Mouse (Mus musculus): ENCODE measurements around the gene Vmn1r137. TPM values are rescaled to one million over a fixed set of nuclear protein-coding genes. Genes with fewer than 3 reads are reported as not detected.
"Not testable (repeated sequence)": the region's sequence is repeated elsewhere in the genome, so short reads cannot be mapped to it uniquely, and the experiment has no call there.

The Vmn1r137 gene
- polyA plus RNA-seq (2012; rRNA removed) = not detected in 2 replicates

DNA sequence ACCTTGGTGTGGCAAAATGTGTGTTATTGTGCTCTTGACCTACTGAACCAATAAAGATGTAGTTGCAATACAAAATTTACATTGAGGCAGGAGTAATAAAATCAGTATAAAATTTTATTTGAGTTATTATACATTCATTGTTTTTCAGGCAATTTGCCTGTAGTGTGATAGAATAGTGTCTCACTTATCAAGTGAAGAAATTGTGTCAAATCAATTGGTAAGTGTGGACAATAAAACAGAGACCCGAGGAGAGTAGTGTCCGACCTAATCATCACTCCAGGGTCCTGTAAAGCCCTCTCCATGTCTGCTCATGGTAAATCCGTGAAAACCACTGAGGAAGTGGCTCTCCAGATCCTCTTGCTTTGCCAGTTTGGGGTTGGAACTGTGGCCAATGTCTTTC lies at the start of gene Vmn1r137:
TSS of gene Vmn1r137 (plus strand) at position 301 of the 400 bp plus-strand sequence.
- DNase-seq (ENCODE audit: extremely low spot score in 1 of 2, low spot score in 1 of 2) = not testable (repeated sequence)

DNA sequence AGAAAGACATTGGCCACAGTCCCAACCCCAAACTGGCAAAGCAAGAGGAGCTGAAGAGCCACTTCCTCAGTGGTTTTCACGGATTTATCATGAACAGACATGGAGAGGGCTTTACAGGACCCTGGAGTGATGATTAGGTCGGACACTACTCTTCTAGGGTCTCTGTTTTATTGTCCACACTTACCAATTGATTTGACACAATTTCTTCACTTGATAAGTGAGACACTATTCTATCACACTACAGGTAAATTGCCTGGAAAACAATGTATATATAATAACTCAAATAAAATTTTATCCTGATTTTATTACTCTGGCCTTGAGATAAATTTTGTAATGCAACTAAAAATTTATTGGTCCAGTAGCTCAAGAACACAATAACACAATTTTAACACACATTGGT lies 34.4 kb downstream of the Vmn1r137 start, which contains the start of gene Vmn1r138:
TSS of gene Vmn1r138 (minus strand) at position 101 of the 400 bp plus-strand sequence.
- not testable (repeated sequence) for DNase-seq (ENCODE audit: extremely low spot score in 1 of 2, low spot score in 1 of 2)

Other genes starting within 250 kb of the Vmn1r137 start
- not detected in 2 replicates for gene Gm4175, start 233.1 kb upstream of the Vmn1r137 start, polyA plus RNA-seq (2012; rRNA removed)
- not detected in 2 replicates for gene Gm4177, start 197.9 kb upstream of the Vmn1r137 start, polyA plus RNA-seq (2012; rRNA removed)
- gene Vmn1r135, start 162.2 kb upstream of the Vmn1r137 start, polyA plus RNA-seq (2012; rRNA removed) = not detected in 2 replicates
- not detected in 2 replicates for gene Gm5725, start 150.3 kb upstream of the Vmn1r137 start, polyA plus RNA-seq (2012; rRNA removed)
- not detected in 2 replicates for gene Gm5891, start 73.3 kb upstream of the Vmn1r137 start, polyA plus RNA-seq (2012; rRNA removed)
- gene Vmn1r138, start 34.3 kb downstream of the Vmn1r137 start, polyA plus RNA-seq (2012; rRNA removed) = not detected in 2 replicates
- gene Gm6176, start 61.7 kb downstream of the Vmn1r137 start, polyA plus RNA-seq (2012; rRNA removed) = not detected in 2 replicates
- gene Vmn1r139, start 74.5 kb downstream of the Vmn1r137 start, polyA plus RNA-seq (2012; rRNA removed) = not detected in 2 replicates
- gene Gm16451, start 123.7 kb downstream of the Vmn1r137 start, polyA plus RNA-seq (2012; rRNA removed) = not detected in 2 replicates
- gene Gm10666, start 140.2 kb downstream of the Vmn1r137 start, polyA plus RNA-seq (2012; rRNA removed) = not detected in 2 replicates
- gene Vmn1r142, start 169.4 kb downstream of the Vmn1r137 start, polyA plus RNA-seq (2012; rRNA removed) = not detected in 2 replicates
- gene Vmn1r143, start 194.8 kb downstream of the Vmn1r137 start, polyA plus RNA-seq (2012; rRNA removed) = not detected in 2 replicates
- not detected in 2 replicates for gene Gm8653, start 206.7 kb downstream of the Vmn1r137 start, polyA plus RNA-seq (2012; rRNA removed)
- gene Gm8453, start 234.9 kb downstream of the Vmn1r137 start, polyA plus RNA-seq (2012; rRNA removed) = not detected in 2 replicates